Mouse (Mus musculus): ENCODE results near the gene Dclre1a.

GRCm38 (mm10) chr19:56586320-56586719 lies 38.3 kb upstream of the Dclre1a start:
- TF ChIP-seq CTCF (conservative IDR thresholded peaks at IDR 0.05; ENCODE audit: insufficient read depth, insufficient read length, low read depth, low read length), result no peak
- TF ChIP-seq POLR2A (IDR thresholded peaks at IDR 0.05; ENCODE audit: low read depth, low read length), result no peak
